Mouse (Mus musculus) gastrocnemius, adult 2 months (tissue): ENCODE measurements around the gene Ginm1. TPM values are rescaled to one million over a fixed set of nuclear protein-coding genes. Genes with fewer than 3 reads are reported as not detected.

Experiments used
- DNase-seq: peaks from one replicate; pipeline ENCODE4 v3.0.0; 2022
- H3K27ac ChIP-seq: fragments of 200-600 bp; 2 replicates; pipeline ENCODE4 v1.8.1; 2022; ENCODE audit warnings: mild to moderate bottlenecking
- H3K4me3 ChIP-seq: fragments of 200-600 bp; 2 replicates; pipeline ENCODE4 v1.8.1; 2022; ENCODE audit warnings: mild to moderate bottlenecking, moderate library complexity
- CTCF ChIP-seq: fragments of 200-600 bp; IDR thresholded peaks from 2 replicates; pipeline ENCODE4 v1.8.1; 2022; ENCODE audit warnings: antibody characterized with exemption, mild to moderate bottlenecking, moderate library complexity
- intact Hi-C: fragments of 180-260 bp; cut with DNase I; formaldehyde crosslinking; loops from one replicate; pipeline ENCODE4 v1.15.1; 2025
- long read RNA-seq, 2 experiments: library from polyadenylated mRNA; stranded (forward); transcript quantifications; one replicate each; pipeline ENCODE4 v2.0.0; 2021
- total RNA-seq, 2 experiments: library from RNA; stranded (reverse); gene quantifications; 2 replicates each; pipeline ENCODE4 v1.2.3; 2021

Gene Ginm1
- 100 to 1,000 TPM in 1 of 2 experiments, 10 to 100 TPM in 1; 97.7 to 111 TPM for total RNA-seq
- long read RNA-seq, experiment 1, transcript Ginm1-204 (8 exons, 1,525 nt) = major isoform, 140 of 164 reads
- long read RNA-seq, experiment 1, transcript Ginm1-201 (8 exons, 1,557 nt) = minor isoform, 14 of 164 reads
- long read RNA-seq, experiment 1, partial matches to known transcripts = 2 of 164 reads
- long read RNA-seq, experiment 1, other reads (novel, unspliced or antisense) = 8 of 164 reads
- long read RNA-seq, experiment 2, transcript Ginm1-201 (8 exons, 1,557 nt) = minor isoform, 18 of 184 reads
- long read RNA-seq, experiment 2, transcript Ginm1-204 (8 exons, 1,525 nt) = major isoform, 145 of 184 reads
- long read RNA-seq, experiment 2, partial matches to known transcripts = 5 of 184 reads
- long read RNA-seq, experiment 2, other reads (novel, unspliced or antisense) = 15 of 184 reads

- DNase-seq = peak; percentile 94
- H3K27ac ChIP-seq = peak within 1 kb of the TSS; percentile 93
- TF ChIP-seq CTCF = no peak
- H3K4me3 ChIP-seq = peak within 1 kb of the TSS; percentile 87
- intact Hi-C loops = loop anchor here (1.0 to 10.0 kb wide), 2 partner anchors 12 to 162 kb away; partner anchors contain the start of gene Tab2
Measured at GRCm38 (mm10) chr10:7792751-7793385, at the start of gene Ginm1, which contains the start of gene Ppil4. Gene Ginm1 (minus strand): TSS chr10:7792824. Gene Ppil4 (plus strand): TSS chr10:7792891.

- Histone ChIP-seq H3K4me3 (peak overlapping the region; percentile 49), H3K27ac (peak overlapping the region; percentile 87)
- no peak for TF ChIP-seq CTCF
- intact Hi-C loops = no loop called here
- DNase-seq = peak; percentile 92
Measured at GRCm38 (mm10) chr10:7841571-7842080, 49.0 kb upstream of the Ginm1 start.

- TF ChIP-seq CTCF = no peak
- H3K4me3 ChIP-seq = no peak overlapping the region
- DNase-seq = peak; percentile 35
- intact Hi-C loops = no loop called here
- H3K27ac ChIP-seq = peak overlapping the region; percentile 87
Measured at GRCm38 (mm10) chr10:7840785-7841184, 48.2 kb upstream of the Ginm1 start.

DNA sequence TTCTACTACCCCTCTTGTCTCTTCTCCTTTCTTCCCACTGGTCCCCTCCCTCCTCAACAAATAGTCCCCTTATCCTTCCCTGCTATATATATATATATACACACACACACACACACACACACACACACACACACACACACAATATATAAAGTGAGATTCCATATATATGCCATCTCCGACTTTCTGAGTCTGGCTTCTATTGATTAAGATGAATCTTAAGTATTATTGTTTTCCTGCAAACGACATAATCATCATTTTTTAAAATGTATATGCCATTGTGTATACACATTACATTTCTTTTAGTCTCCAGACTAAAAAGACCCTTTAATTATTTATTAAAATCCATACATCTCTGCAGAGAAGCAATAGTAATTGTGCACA, 47.7 kb upstream of the Ginm1 start:
- Histone ChIP-seq H3K4me3 (no peak overlapping the region), H3K27ac (peak overlapping the region; percentile 87)
- no peak for TF ChIP-seq CTCF
- DNase-seq = no peak
- intact Hi-C loops = no loop called here

DNA sequence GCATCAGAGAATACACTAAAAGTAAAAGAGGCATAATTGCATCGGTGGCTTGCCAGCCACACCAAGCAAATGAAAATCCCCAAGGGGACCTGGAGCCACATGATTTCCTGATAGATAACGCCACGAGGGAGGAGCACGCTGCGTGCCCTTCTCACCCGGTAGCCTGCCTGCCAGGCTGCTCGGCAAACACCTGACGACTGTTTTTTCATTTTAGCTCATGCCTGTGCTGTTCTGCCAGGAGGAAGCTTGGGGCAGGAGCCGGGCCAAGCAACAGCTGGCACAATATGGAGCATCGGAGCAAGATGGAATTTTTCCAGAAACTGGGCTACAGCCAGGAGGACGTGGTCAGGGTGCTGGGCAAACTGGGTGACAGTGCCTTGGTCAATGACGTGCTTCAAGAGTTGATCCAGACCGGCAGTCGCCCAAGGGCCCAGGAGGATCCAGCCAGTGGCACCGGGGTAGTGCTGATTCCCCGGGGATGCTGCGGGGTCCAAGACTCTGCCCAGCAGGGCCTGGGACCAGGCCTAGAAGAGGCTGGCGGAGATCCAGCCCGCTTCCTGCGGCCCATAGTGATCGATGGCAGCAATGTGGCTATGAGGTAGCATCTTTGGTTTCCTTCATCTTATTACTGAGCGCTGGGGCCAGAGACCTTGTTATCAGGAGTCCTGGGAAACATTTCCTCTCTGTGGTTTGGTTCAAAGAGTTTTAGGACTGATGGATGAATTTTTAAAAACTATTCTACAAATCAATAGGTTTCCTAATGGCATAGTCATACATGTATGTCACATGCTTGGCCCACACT, 47.1 kb upstream of the Ginm1 start:
- Histone ChIP-seq H3K4me3 (peak overlapping the region; percentile 45), H3K27ac (peak overlapping the region; percentile 73)
- intact Hi-C loops = no loop called here
- TF ChIP-seq CTCF = no peak
- DNase-seq = peak; percentile 71

GRCm38 (mm10) chr10:7838874-7839421, 46.3 kb upstream of the Ginm1 start:
- intact Hi-C loops = no loop called here
- TF ChIP-seq CTCF = no peak
- Histone ChIP-seq H3K4me3 (no peak overlapping the region; the same call in 1 of the 2 replicates), H3K27ac (peak overlapping the region; percentile 73)
- DNase-seq = peak; percentile 40

DNA sequence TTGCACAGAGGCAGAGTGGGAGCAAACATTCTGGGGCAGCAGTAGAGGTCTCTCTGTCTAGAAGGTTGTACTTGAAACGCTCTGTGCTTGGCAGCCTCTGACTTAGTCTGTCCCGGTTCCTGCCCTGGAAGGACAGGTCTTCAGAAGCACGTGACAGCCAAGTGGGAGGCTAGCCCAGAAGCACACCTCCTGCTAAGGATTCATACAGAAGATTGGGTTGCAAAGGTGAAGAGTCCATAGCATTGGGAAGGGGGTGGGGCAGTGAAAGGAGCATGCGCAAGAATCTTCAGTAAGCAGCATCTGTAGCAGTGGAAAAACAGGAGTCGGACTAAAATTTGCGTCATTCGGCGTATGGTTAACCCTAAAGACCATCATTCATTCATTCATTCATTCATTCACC, 45.4 kb upstream of the Ginm1 start:
- TF ChIP-seq CTCF = no peak
- intact Hi-C loops = no loop called here
- Histone ChIP-seq H3K4me3 (no peak overlapping the region), H3K27ac (peak overlapping the region; percentile 31; the same call in 1 of the 2 replicates)
- DNase-seq = peak; percentile 51

- no peak overlapping the region for H3K27ac ChIP-seq
- no peak for TF ChIP-seq CTCF
- DNase-seq = no peak
- no peak overlapping the region for H3K4me3 ChIP-seq
- intact Hi-C loops = no loop called here
Measured at GRCm38 (mm10) chr10:7837446-7837845, 44.8 kb upstream of the Ginm1 start.

DNA sequence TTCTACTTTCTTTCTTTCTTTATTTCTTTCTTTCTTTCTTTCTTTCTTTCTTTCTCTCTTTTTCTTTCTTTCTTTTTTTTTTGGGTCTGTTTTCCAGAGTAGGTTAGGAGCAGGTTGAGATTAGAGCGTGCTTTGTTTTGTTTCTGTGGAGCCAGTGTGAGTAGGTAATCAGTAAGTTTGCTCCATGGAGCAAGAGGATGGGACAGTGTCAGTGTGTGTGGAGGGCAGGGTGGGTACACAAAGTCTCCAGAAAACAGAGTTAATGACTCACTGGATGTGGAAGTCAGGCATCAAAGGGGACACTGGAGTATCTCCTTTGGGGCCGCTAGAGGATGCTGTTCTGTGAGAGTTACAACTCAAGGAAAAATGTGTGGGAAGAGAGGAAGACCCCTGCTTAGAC, 44.3 kb upstream of the Ginm1 start:
- intact Hi-C loops = no loop called here
- no peak for TF ChIP-seq CTCF
- no peak for DNase-seq
- Histone ChIP-seq H3K27ac (no peak overlapping the region), H3K4me3 (no peak overlapping the region)

GRCm38 (mm10) chr10:7834671-7835225, 42.1 kb upstream of the Ginm1 start:
- H3K27ac ChIP-seq = no peak overlapping the region
- H3K4me3 ChIP-seq = no peak overlapping the region
- no peak for DNase-seq
- intact Hi-C loops = no loop called here
- TF ChIP-seq CTCF = no peak

- no peak for DNase-seq
- intact Hi-C loops = no loop called here
- no peak overlapping the region for H3K4me3 ChIP-seq
- no peak overlapping the region for H3K27ac ChIP-seq
- no peak for TF ChIP-seq CTCF
Measured at GRCm38 (mm10) chr10:7833377-7834165, 40.9 kb upstream of the Ginm1 start.
